Mouse (Mus musculus) embryonic facial prominence, embryonic 12.5 days (tissue): ENCODE measurements around the gene Plpp3. TPM values are rescaled to one million over a fixed set of nuclear protein-coding genes. Genes with fewer than 3 reads are reported as not detected.
A peak's percentile ranks its signal among the peaks of the same experiment; 100 is the strongest.
"Not testable (repeated sequence)": the region's sequence is repeated elsewhere in the genome, so short reads cannot be mapped to it uniquely, and the experiment has no call there.

Source experiments
- ATAC-seq: fragments of 200-750 bp; cut with Nextera tagmentation; 2 replicates; pipeline ENCODE4 v1.8.0; 2017; ENCODE audit not compliant: insufficient number of reproducible peaks, insufficient read depth, low FRiP score, low TSS enrichment
- H3K27ac ChIP-seq: fragments of 300-500 bp; sonication (generic); 2 replicates; pipeline ENCODE4 v1.5.1; 2016; ENCODE audit warnings: mild to moderate bottlenecking
- H3K27me3 ChIP-seq: fragments of 300-500 bp; sonication (generic); 2 replicates; pipeline ENCODE4 v1.6.1; 2016; ENCODE audit warnings: mild to moderate bottlenecking, moderate library complexity
- H3K36me3 ChIP-seq: fragments of 300-500 bp; sonication (generic); 2 replicates; pipeline ENCODE4 v1.6.1; 2016; ENCODE audit warnings: mild to moderate bottlenecking
- H3K4me1 ChIP-seq: fragments of 300-500 bp; sonication (generic); 2 replicates; pipeline ENCODE4 v1.6.1; 2016
- H3K4me2 ChIP-seq: fragments of 300-500 bp; sonication (generic); replicated peaks from 2 replicates; pipeline ENCODE4 v1.6.1; 2016; ENCODE audit warnings: mild to moderate bottlenecking, moderate library complexity
- H3K4me3 ChIP-seq: fragments of 300-500 bp; sonication (generic); 2 replicates; pipeline ENCODE4 v1.5.1; 2016; ENCODE audit warnings: mild to moderate bottlenecking
- H3K9ac ChIP-seq: fragments of 300-500 bp; sonication (generic); 2 replicates; pipeline ENCODE4 v1.6.1; 2016; ENCODE audit warnings: mild to moderate bottlenecking, moderate library complexity
- H3K9me3 ChIP-seq: fragments of 300-500 bp; sonication (generic); 2 replicates; pipeline ENCODE4 v1.6.1; 2016; ENCODE audit warnings: mild to moderate bottlenecking, moderate library complexity
- WGBS: fragments of 180-500 bp; shearing (Covaris S2); methylation state at CpG from one replicate; pipeline ENCODE4 v1.1.7; 2016; 5-methylcytosine and 5-hydroxymethylcytosine counted together
- polyA plus RNA-seq: library from polyadenylated mRNA; unstranded; fragments of >200 nt; fragmentation: Nextera tagmentation; extraction: Ambion mirVana; gene quantifications from 2 replicates; pipeline ENCODE4 v1.2.1, GENCODE M21; 2016

The Plpp3 gene
- polyA plus RNA-seq, 1 experiment from 2014 or later = 115 TPM

GRCm38 (mm10) chr4:105268202-105268730 is 111.1 kb downstream of the Plpp3 start:
- H3K9ac ChIP-seq = no peak overlapping the region
- H3K9me3 ChIP-seq = no peaks in the 10 kb centered on the region
- H3K4me3 ChIP-seq = no peak overlapping the region
- H3K4me1 ChIP-seq = peaks cover 5% of the 10 kb centered on the region; the same call in 1 of the 2 replicates
- no peaks in the 10 kb centered on the region for H3K27me3 ChIP-seq
- 82% methylated on average over 6 of the region's 6 CpGs for WGBS
- H3K27ac ChIP-seq = no peak overlapping the region
- H3K36me3 ChIP-seq = no peaks in the 10 kb centered on the region
- ATAC-seq = no peak
- no peak overlapping the region for H3K4me2 ChIP-seq

GRCm38 (mm10) chr4:105269398-105269797 is 112.3 kb downstream of the Plpp3 start:
- H3K4me3 ChIP-seq, H3K27ac ChIP-seq, H3K4me1 ChIP-seq, ATAC-seq, H3K9me3 ChIP-seq, H3K27me3 ChIP-seq, H3K4me2 ChIP-seq, H3K36me3 ChIP-seq, H3K9ac ChIP-seq: not testable (repeated sequence)
- 97% methylated on average over 5 of the region's 7 CpGs for WGBS

GRCm38 (mm10) chr4:105271166-105271565 is 114.0 kb downstream of the Plpp3 start:
- Histone ChIP-seq H3K27ac (no peak overlapping the region), H3K9me3 (no peaks in the 10 kb centered on the region), H3K9ac (no peak overlapping the region), H3K4me2 (no peak overlapping the region), H3K27me3 (no peaks in the 10 kb centered on the region), H3K4me3 (no peak overlapping the region), H3K36me3 (no peaks in the 10 kb centered on the region), H3K4me1 (peaks cover 4% of the 10 kb centered on the region; the same call in 1 of the 2 replicates)
- no peak for ATAC-seq
- 75% methylated on average over 6 of the region's 6 CpGs for WGBS

GRCm38 (mm10) chr4:105273034-105273433 is 115.9 kb downstream of the Plpp3 start:
- 67% methylated on average over 2 of the region's 2 CpGs for WGBS
- Histone ChIP-seq H3K27me3 (no peaks in the 10 kb centered on the region), H3K4me1 (peaks cover 4% of the 10 kb centered on the region; the same call in 1 of the 2 replicates), H3K4me2 (no peak overlapping the region), H3K4me3 (no peak overlapping the region), H3K36me3 (no peaks in the 10 kb centered on the region), H3K9me3 (no peaks in the 10 kb centered on the region), H3K9ac (no peak overlapping the region), H3K27ac (no peak overlapping the region)
- ATAC-seq = no peak

- Histone ChIP-seq H3K27ac (no peak overlapping the region), H3K27me3 (no peaks in the 10 kb centered on the region), H3K4me2 (no peak overlapping the region), H3K4me3 (no peak overlapping the region), H3K9me3 (no peaks in the 10 kb centered on the region), H3K9ac (no peak overlapping the region), H3K4me1 (peaks cover 4% of the 10 kb centered on the region; the same call in 1 of the 2 replicates), H3K36me3 (no peaks in the 10 kb centered on the region)
- WGBS = 84% methylated on average over 4 of the region's 4 CpGs
- no peak for ATAC-seq
Observed at GRCm38 (mm10) chr4:105273486-105273885, 116.3 kb downstream of the Plpp3 start.

- no peaks in the 10 kb centered on the region for H3K36me3 ChIP-seq
- peaks cover 4% of the 10 kb centered on the region; the same call in 1 of the 2 replicates for H3K4me1 ChIP-seq
- no peak overlapping the region for H3K4me2 ChIP-seq
- no peak overlapping the region for H3K9ac ChIP-seq
- WGBS = 60% methylated on average over 3 of the region's 3 CpGs
- H3K9me3 ChIP-seq = no peaks in the 10 kb centered on the region
- H3K27me3 ChIP-seq = no peaks in the 10 kb centered on the region
- H3K4me3 ChIP-seq = no peak overlapping the region
- H3K27ac ChIP-seq = no peak overlapping the region
- ATAC-seq = no peak
Observed at GRCm38 (mm10) chr4:105275616-105276015, 118.5 kb downstream of the Plpp3 start.

- 49% methylated on average over 14 of the region's 14 CpGs for WGBS
Observed at GRCm38 (mm10) chr4:105276062-105276795, 119.1 kb downstream of the Plpp3 start.

GRCm38 (mm10) chr4:105278161-105278560 is 121.0 kb downstream of the Plpp3 start:
- H3K4me1 ChIP-seq = peaks cover 21% of the 10 kb centered on the region
- 76% methylated on average over 9 of the region's 9 CpGs for WGBS
- H3K4me3 ChIP-seq = no peak overlapping the region
- no peak for ATAC-seq
- no peak overlapping the region for H3K9ac ChIP-seq
- H3K9me3 ChIP-seq = no peaks in the 10 kb centered on the region
- no peak overlapping the region for H3K4me2 ChIP-seq
- H3K27ac ChIP-seq = no peak overlapping the region
- no peaks in the 10 kb centered on the region for H3K27me3 ChIP-seq
- H3K36me3 ChIP-seq = no peaks in the 10 kb centered on the region

More at GRCm38 (mm10) chr4:105276062-105276795, 119.1 kb downstream of the Plpp3 start:
- H3K4me3 ChIP-seq = no peak overlapping the region
- no peak for ATAC-seq
- no peak overlapping the region for H3K9ac ChIP-seq
- H3K4me1 ChIP-seq = peaks cover 4% of the 10 kb centered on the region; the same call in 1 of the 2 replicates
- no peaks in the 10 kb centered on the region for H3K27me3 ChIP-seq
- no peaks in the 10 kb centered on the region for H3K9me3 ChIP-seq
- no peaks in the 10 kb centered on the region for H3K36me3 ChIP-seq
- H3K27ac ChIP-seq = no peak overlapping the region
- H3K4me2 ChIP-seq = no peak overlapping the region

- Histone ChIP-seq H3K36me3 (no peaks in the 10 kb centered on the region), H3K9me3 (no peaks in the 10 kb centered on the region), H3K4me2 (no peak overlapping the region), H3K9ac (no peak overlapping the region), H3K27me3 (no peaks in the 10 kb centered on the region), H3K27ac (no peak overlapping the region), H3K4me3 (no peak overlapping the region), H3K4me1 (peaks cover 21% of the 10 kb centered on the region)
- no peak for ATAC-seq
- WGBS = 89% methylated on average over 15 of the region's 15 CpGs
Observed at GRCm38 (mm10) chr4:105278571-105279410, 121.6 kb downstream of the Plpp3 start.

GRCm38 (mm10) chr4:105279806-105280205 is 122.7 kb downstream of the Plpp3 start:
- WGBS = 68% methylated on average over 4 of the region's 4 CpGs
- no peak overlapping the region for H3K4me3 ChIP-seq
- H3K36me3 ChIP-seq = no peaks in the 10 kb centered on the region
- no peaks in the 10 kb centered on the region for H3K9me3 ChIP-seq
- ATAC-seq = no peak
- no peak overlapping the region for H3K4me2 ChIP-seq
- H3K4me1 ChIP-seq = peaks cover 21% of the 10 kb centered on the region
- H3K27me3 ChIP-seq = no peaks in the 10 kb centered on the region
- no peak overlapping the region for H3K9ac ChIP-seq
- H3K27ac ChIP-seq = no peak overlapping the region

GRCm38 (mm10) chr4:105281751-105282231 is 124.6 kb downstream of the Plpp3 start:
- no peak overlapping the region for H3K4me3 ChIP-seq
- WGBS = 26% methylated on average over 7 of the region's 7 CpGs
- no peaks in the 10 kb centered on the region for H3K36me3 ChIP-seq
- no peak overlapping the region; the same call in 1 of the 2 replicates for H3K27ac ChIP-seq
- H3K27me3 ChIP-seq = no peaks in the 10 kb centered on the region
- H3K4me2 ChIP-seq = no peak overlapping the region
- 0 out of 2 replicates have a peak, but pooled peaks have one; percentile 54 for ATAC-seq
- H3K9me3 ChIP-seq = no peaks in the 10 kb centered on the region
- peaks cover 23% of the 10 kb centered on the region for H3K4me1 ChIP-seq
- H3K9ac ChIP-seq = no peak overlapping the region
